Mouse (Mus musculus) limb, embryonic 14.5 days (tissue): ENCODE results near the gene Col23a1. TPM values are rescaled to one million over a fixed set of nuclear protein-coding genes. Genes with fewer than 3 reads are reported as not detected.
"Not testable (repeated sequence)": the region's sequence is repeated elsewhere in the genome, so short reads cannot be mapped to it uniquely, and the experiment has no call there.

ENCODE experiments used
- ATAC-seq: fragments of 200-750 bp; cut with Nextera tagmentation; 2 replicates; pipeline ENCODE4 v1.8.0; 2017; ENCODE audit warnings: low read depth, moderate number of reproducible peaks, moderate TSS enrichment; ENCODE audit not compliant: low FRiP score
- DNase-seq: peaks from one replicate; pipeline ENCODE4 v3.0.0-alpha.2; 2015; ENCODE audit warnings: low spot score
- H3K27ac ChIP-seq: fragments of 300-500 bp; sonication (generic); replicated peaks from 2 replicates; pipeline ENCODE4 v1.5.1; 2014; ENCODE audit warnings: low read depth, mild to moderate bottlenecking, low read length, moderate library complexity, mixed read lengths
- H3K27me3 ChIP-seq: fragments of 300-500 bp; sonication (generic); 2 replicates; pipeline ENCODE4 v1.6.1; 2014; ENCODE audit warnings: low read length, mixed read lengths; ENCODE audit not compliant: control insufficient read depth, insufficient read depth
- H3K36me3 ChIP-seq: fragments of 300-500 bp; sonication (generic); 2 replicates; pipeline ENCODE4 v1.6.1; 2014; ENCODE audit warnings: mild to moderate bottlenecking, low read length, moderate library complexity, mixed read lengths; ENCODE audit not compliant: control insufficient read depth, insufficient read depth
- H3K4me1 ChIP-seq: fragments of 300-500 bp; sonication (generic); 2 replicates; pipeline ENCODE4 v1.6.1; 2014; ENCODE audit warnings: antibody characterized with exemption, low read length, mixed read lengths; ENCODE audit not compliant: control insufficient read depth, insufficient read depth
- H3K4me2 ChIP-seq: fragments of 300-500 bp; sonication (generic); replicated peaks from 2 replicates; pipeline ENCODE4 v1.6.1; 2014; ENCODE audit warnings: low read depth, mild to moderate bottlenecking, low read length, moderate library complexity; ENCODE audit not compliant: severe bottlenecking
- H3K4me3 ChIP-seq: fragments of 300-500 bp; sonication (generic); replicated peaks from 2 replicates; pipeline ENCODE4 v1.5.1; 2014; ENCODE audit warnings: low read length
- H3K9ac ChIP-seq: fragments of 300-500 bp; sonication (generic); 2 replicates; pipeline ENCODE4 v1.6.1; 2014; ENCODE audit warnings: mild to moderate bottlenecking, low read depth, low read length, moderate library complexity; ENCODE audit not compliant: severe bottlenecking
- H3K9me3 ChIP-seq: fragments of 300-500 bp; sonication (generic); 2 replicates; pipeline ENCODE4 v1.6.1; 2016; ENCODE audit warnings: low read length; ENCODE audit not compliant: control insufficient read depth
- POLR2A ChIP-seq: fragments of 200-500 bp; IDR thresholded peaks from 2 replicates; pipeline ENCODE4 v1.8.0; 2012; ENCODE audit warnings: inconsistent platforms, mild to moderate bottlenecking, moderate library complexity, borderline replicate concordance; ENCODE audit not compliant: insufficient read depth, insufficient read length; ENCODE audit errors: extremely low read depth
- WGBS: fragments of 180-500 bp; shearing (Covaris S2); extraction: QIAGEN DNeasy Blood & Tissue Kit; methylation state at CpG from one replicate; pipeline ENCODE4 v1.1.7; 2014; 5-methylcytosine and 5-hydroxymethylcytosine counted together
- polyA plus RNA-seq, 2 experiments: library from polyadenylated mRNA; depleted of rRNA in 1 of 2; stranded (reverse) in 1 of 2; unstranded in 1 of 2; fragments of >200 nt; fragmentation: Nextera tagmentation in 1 of 2; extraction: Ambion mirVana in 1 of 2; gene quantifications; 2 replicates each; pipeline versions ENCODE4 v1.2.1 to v1.2.3; 2012 to 2014

Col23a1 gene
- polyA plus RNA-seq, 2 experiments = 28.0 to 29.4 TPM

DNA sequence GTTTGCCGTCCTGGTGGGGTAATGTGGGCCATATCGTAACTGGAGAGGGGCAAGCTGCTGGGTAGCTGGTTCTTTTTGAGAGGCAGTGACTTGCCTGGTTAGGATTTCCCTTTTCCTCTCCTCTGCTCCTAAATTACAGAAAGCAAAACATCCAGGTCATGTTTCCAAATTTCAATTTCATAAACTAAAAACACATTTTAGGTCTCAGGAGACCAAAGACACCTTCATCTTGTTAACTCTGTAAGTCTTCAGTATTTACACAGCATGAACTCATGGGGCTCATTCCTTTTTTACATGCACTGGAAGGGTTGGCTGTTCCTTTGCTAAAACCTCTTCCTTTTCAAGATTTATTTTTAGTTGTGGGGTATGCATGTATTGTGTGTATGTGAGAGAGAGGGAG, 58.0 kb downstream of the Col23a1 start:
- no peak for TF ChIP-seq POLR2A
- 36% methylated on average over 2 of the region's 2 CpGs for WGBS
- Histone ChIP-seq H3K4me1 (peaks cover 28% of the 10 kb centered on the region), H3K36me3 (no peaks in the 10 kb centered on the region), H3K4me3 (no peak overlapping the region), H3K9me3 (no peaks in the 10 kb centered on the region), H3K9ac (no peak overlapping the region), H3K4me2 (no peak overlapping the region), H3K27ac (no peak overlapping the region), H3K27me3 (no peaks in the 10 kb centered on the region)
- ATAC-seq (no peak), DNase-seq (no peak)

GRCm38 (mm10) chr11:51349665-51350064, 59.9 kb downstream of the Col23a1 start:
- Histone ChIP-seq H3K27ac (no peak overlapping the region), H3K36me3 (no peaks in the 10 kb centered on the region), H3K4me3 (no peak overlapping the region), H3K9ac (no peak overlapping the region), H3K27me3 (no peaks in the 10 kb centered on the region), H3K4me1 (peaks cover 22% of the 10 kb centered on the region), H3K9me3 (no peaks in the 10 kb centered on the region), H3K4me2 (no peak overlapping the region)
- no peak for DNase-seq
- no peak for ATAC-seq
- no peak for TF ChIP-seq POLR2A

- Histone ChIP-seq H3K4me3 (no peak overlapping the region), H3K4me1 (peaks cover 22% of the 10 kb centered on the region), H3K27ac (no peak overlapping the region), H3K36me3 (no peaks in the 10 kb centered on the region), H3K9me3 (no peaks in the 10 kb centered on the region), H3K27me3 (no peaks in the 10 kb centered on the region), H3K9ac (no peak overlapping the region), H3K4me2 (no peak overlapping the region)
- 82% methylated on average over 9 of the region's 9 CpGs for WGBS
- ATAC-seq (no peak), DNase-seq (no peak)
- no peak for TF ChIP-seq POLR2A
Observed at GRCm38 (mm10) chr11:51351151-51351550, 61.4 kb downstream of the Col23a1 start.

DNA sequence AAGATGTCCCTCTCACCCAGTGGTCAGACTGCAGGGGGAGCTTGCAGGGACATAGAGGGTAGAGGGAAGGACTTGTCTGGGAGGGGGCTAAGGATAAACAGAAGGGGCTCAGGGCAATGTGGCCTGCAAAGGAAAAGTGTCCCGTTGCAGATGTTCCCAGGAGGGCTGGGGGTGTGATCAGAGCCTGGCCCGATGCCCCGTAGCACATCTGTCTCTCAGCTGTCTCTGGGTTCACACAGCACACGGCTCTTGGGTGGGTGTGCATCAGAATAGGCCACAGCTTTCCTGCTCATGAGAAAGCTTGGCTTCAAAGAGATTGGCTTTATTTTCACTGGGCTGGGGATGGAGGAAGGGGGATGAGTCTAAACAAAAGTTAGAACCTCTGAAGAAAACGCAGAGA, 62.1 kb downstream of the Col23a1 start:
- ATAC-seq (no peak; the same call in 1 of the 2 replicates), DNase-seq (peak; percentile 42)
- peaks cover 20% of the 10 kb centered on the region for H3K4me1 ChIP-seq
- no peak overlapping the region for H3K27ac ChIP-seq
- no peak overlapping the region for H3K4me3 ChIP-seq
- no peak for TF ChIP-seq POLR2A
- no peaks in the 10 kb centered on the region for H3K36me3 ChIP-seq
- WGBS = 18% methylated on average over 5 of the region's 5 CpGs
- H3K9me3 ChIP-seq = no peaks in the 10 kb centered on the region
- H3K27me3 ChIP-seq = no peaks in the 10 kb centered on the region
- H3K9ac ChIP-seq = peak overlapping the region; percentile 4; the same call in 1 of the 2 replicates
- H3K4me2 ChIP-seq = no peak overlapping the region

- H3K27me3 ChIP-seq = no peaks in the 10 kb centered on the region
- H3K4me3 ChIP-seq = no peak overlapping the region
- no peak overlapping the region for H3K27ac ChIP-seq
- no peak overlapping the region for H3K9ac ChIP-seq
- H3K9me3 ChIP-seq = no peaks in the 10 kb centered on the region
- DNase-seq = no peak
- H3K36me3 ChIP-seq = no peaks in the 10 kb centered on the region
- 61% methylated on average over 5 of the region's 5 CpGs for WGBS
- no peak for TF ChIP-seq POLR2A
- ATAC-seq = no peak
- H3K4me2 ChIP-seq = no peak overlapping the region
- H3K4me1 ChIP-seq = peaks cover 10% of the 10 kb centered on the region
Observed at GRCm38 (mm10) chr11:51353746-51354145, 64.0 kb downstream of the Col23a1 start.

DNA sequence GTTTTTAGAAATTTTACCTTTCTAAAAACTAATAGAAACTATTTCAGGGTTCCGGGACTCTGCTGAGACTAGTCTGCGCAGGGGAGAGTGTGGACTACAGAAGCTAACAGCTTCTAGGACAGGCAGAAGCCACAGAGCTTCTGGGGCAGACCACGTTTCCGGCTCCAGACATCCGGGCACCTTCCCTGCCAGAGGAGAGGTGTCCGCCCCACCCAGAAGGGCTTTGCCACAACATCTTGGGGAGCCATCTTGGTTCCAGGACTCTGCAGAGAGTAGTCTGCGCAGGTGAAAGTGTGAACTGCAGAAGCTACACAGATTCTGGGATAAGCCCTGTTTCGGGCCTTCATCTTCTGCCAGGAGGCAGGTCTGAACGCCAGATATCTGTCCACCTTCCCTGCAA, 69.3 kb downstream of the Col23a1 start:
- not testable (repeated sequence) for H3K9me3 ChIP-seq, H3K27me3 ChIP-seq, H3K4me2 ChIP-seq, H3K4me1 ChIP-seq, H3K9ac ChIP-seq, H3K27ac ChIP-seq, H3K4me3 ChIP-seq, H3K36me3 ChIP-seq, DNase-seq, ATAC-seq
- 89% methylated on average over 9 of the region's 9 CpGs for WGBS
